Mouse (Mus musculus): Measurements from ENCODE around the gene Comt. TPM values are rescaled to one million over a fixed set of nuclear protein-coding genes. Genes with fewer than 3 reads are reported as not detected.

The Comt gene
- polyA plus RNA-seq, 1 experiment from 2014 or later = 53.5 TPM

- Histone ChIP-seq H3K4me2 (no peak overlapping the region), H3K9ac (no peak overlapping the region), H3K4me1 (peaks cover 3% of the 10 kb centered on the region; the same call in 1 of the 2 replicates), H3K4me3 (replicated peaks) (no peak overlapping the region), H3K27ac (no peak overlapping the region), H3K27me3 (no peaks in the 10 kb centered on the region), H3K9me3 (no peaks in the 10 kb centered on the region), H3K36me3 (replicated peaks) (peaks cover 14% of the 10 kb centered on the region)
- 72% methylated on average over 6 of the region's 6 CpGs for WGBS
- ATAC-seq (ENCODE audit: low FRiP score) = no peak
Observed at GRCm38 (mm10) chr16:18360151-18360805, 66.4 kb downstream of the Comt start.

- H3K4me1 ChIP-seq = peaks cover 3% of the 10 kb centered on the region; the same call in 1 of the 2 replicates
- H3K36me3 ChIP-seq (replicated peaks) = peaks cover 11% of the 10 kb centered on the region
- H3K4me3 ChIP-seq (replicated peaks) = no peak overlapping the region
- H3K4me2 ChIP-seq = no peak overlapping the region
- H3K9ac ChIP-seq = no peak overlapping the region
- no peak overlapping the region for H3K27ac ChIP-seq
- no peaks in the 10 kb centered on the region for H3K9me3 ChIP-seq
- WGBS = 89% methylated on average over 6 of the region's 6 CpGs
- ATAC-seq (ENCODE audit: low FRiP score) = no peak
- no peaks in the 10 kb centered on the region for H3K27me3 ChIP-seq
Observed at GRCm38 (mm10) chr16:18357977-18358376, 68.7 kb downstream of the Comt start.

GRCm38 (mm10) chr16:18356961-18357360 lies 69.7 kb downstream of the Comt start:
- Histone ChIP-seq H3K4me2 (no peak overlapping the region), H3K27ac (no peak overlapping the region), H3K9me3 (no peaks in the 10 kb centered on the region), H3K4me3 (replicated peaks) (no peak overlapping the region), H3K4me1 (peaks cover 3% of the 10 kb centered on the region; the same call in 1 of the 2 replicates), H3K27me3 (no peaks in the 10 kb centered on the region), H3K9ac (no peak overlapping the region), H3K36me3 (replicated peaks) (peaks cover 10% of the 10 kb centered on the region)
- no peak for ATAC-seq (ENCODE audit: low FRiP score)
- WGBS = 87% methylated on average over 1 of the region's 1 CpGs

Small RNA genes lying within 50 kb of the gene (microRNA-seq; reads per million reads assigned to microRNA genes)
- gene Gm26219 = not detected

Other genes with a start within 250 kb of the Comt start
- not detected in 2 replicates for gene Ccdc188, start 209.0 kb downstream of the Comt start, polyA plus RNA-seq (2016; fragmentation: Nextera tagmentation; extraction: Ambion mirVana)
- gene Zdhhc8, start 191.7 kb downstream of the Comt start, polyA plus RNA-seq (2016; fragmentation: Nextera tagmentation; extraction: Ambion mirVana) = 15.7 and 16.9 TPM in 2 replicates
- gene Trmt2a, start 178.2 kb downstream of the Comt start, polyA plus RNA-seq (2016; fragmentation: Nextera tagmentation; extraction: Ambion mirVana) = 111 and 118 TPM in 2 replicates
- gene Ranbp1, start 178.1 kb downstream of the Comt start, polyA plus RNA-seq (2016; fragmentation: Nextera tagmentation; extraction: Ambion mirVana) = 983 and 1,008 TPM in 2 replicates
- 3.4 TPM in 1 of 2 replicates, not detected in the other for gene Gm49776, start 168.5 kb downstream of the Comt start, polyA plus RNA-seq (2016; fragmentation: Nextera tagmentation; extraction: Ambion mirVana)
- 40.8 and 44.2 TPM in 2 replicates for gene Dgcr8, start 137.6 kb downstream of the Comt start, polyA plus RNA-seq (2016; fragmentation: Nextera tagmentation; extraction: Ambion mirVana)
- gene Tango2, start 78.7 kb downstream of the Comt start, polyA plus RNA-seq (2016; fragmentation: Nextera tagmentation; extraction: Ambion mirVana) = 40.7 and 41.5 TPM in 2 replicates
- 115 and 126 TPM in 2 replicates for gene Arvcf, start 78.7 kb downstream of the Comt start, polyA plus RNA-seq (2016; fragmentation: Nextera tagmentation; extraction: Ambion mirVana)
- 23.3 and 23.7 TPM in 2 replicates for gene Txnrd2, start 468 bp downstream of the Comt start, polyA plus RNA-seq (2016; fragmentation: Nextera tagmentation; extraction: Ambion mirVana)
- 11.9 and 14.7 TPM in 2 replicates for gene Gnb1l, start 71.9 kb upstream of the Comt start, polyA plus RNA-seq (2016; fragmentation: Nextera tagmentation; extraction: Ambion mirVana)
- 1.9 and 3.3 TPM in 2 replicates for gene Rtl10, start 72.0 kb upstream of the Comt start, polyA plus RNA-seq (2016; fragmentation: Nextera tagmentation; extraction: Ambion mirVana)
- gene Tbx1, start 163.8 kb upstream of the Comt start, polyA plus RNA-seq (2016; fragmentation: Nextera tagmentation; extraction: Ambion mirVana) = 1.3 and 1.7 TPM in 2 replicates
- gene Gp1bb, start 195.6 kb upstream of the Comt start, polyA plus RNA-seq (2016; fragmentation: Nextera tagmentation; extraction: Ambion mirVana) = 4.4 and 5.7 TPM in 2 replicates
- gene Gm49601, start 199.6 kb upstream of the Comt start, polyA plus RNA-seq (2016; fragmentation: Nextera tagmentation; extraction: Ambion mirVana) = 10.6 and 10.7 TPM in 2 replicates
- gene Sept5, start 203.1 kb upstream of the Comt start, polyA plus RNA-seq (2016; fragmentation: Nextera tagmentation; extraction: Ambion mirVana) = 68.4 and 69.3 TPM in 2 replicates

All from forebrain, embryonic 12.5 days (tissue).